Mouse (Mus musculus): ENCODE measurements around the gene Slc12a4. TPM values are rescaled to one million over a fixed set of nuclear protein-coding genes. Genes with fewer than 3 reads are reported as not detected.

The Slc12a4 gene
- polyA plus RNA-seq, 1 experiment from 2014 or later: 8.4 TPM

- ATAC-seq (ENCODE audit: low FRiP score) (no peak), DNase-seq (ENCODE audit: low spot score) (no peak)
- H3K4me1 ChIP-seq (replicated peaks; ENCODE audit: control insufficient read depth, insufficient read depth, low read length): no peaks in the 10 kb centered on the region
- H3K27ac ChIP-seq (ENCODE audit: low read depth, low read length): no peak overlapping the region
- 90% methylated on average over 11 of the region's 11 CpGs for WGBS
- H3K4me2 ChIP-seq (replicated peaks; ENCODE audit: low read depth, low read length): no peak overlapping the region
- no peaks in the 10 kb centered on the region for H3K36me3 ChIP-seq (ENCODE audit: control insufficient read depth, insufficient read depth, low read length)
- no peak overlapping the region for H3K9ac ChIP-seq (ENCODE audit: low read depth, low read length)
- H3K4me3 ChIP-seq (ENCODE audit: low read depth, low read length): no peak overlapping the region
- no peaks in the 10 kb centered on the region for H3K9me3 ChIP-seq (ENCODE audit: control insufficient read depth, low read length)
- H3K27me3 ChIP-seq (ENCODE audit: control insufficient read depth, insufficient read depth, low read length): no peaks in the 10 kb centered on the region
Measured at GRCm38 (mm10) chr8:105932525-105932924, 33.4 kb downstream of the Slc12a4 start.

GRCm38 (mm10) chr8:105931271-105931670 lies 34.6 kb downstream of the Slc12a4 start:
- WGBS: 96% methylated on average over 3 of the region's 3 CpGs

GRCm38 (mm10) chr8:105930602-105931001 lies 35.3 kb downstream of the Slc12a4 start:
- Histone ChIP-seq H3K9me3 (ENCODE audit: control insufficient read depth, low read length) (no peaks in the 10 kb centered on the region), H3K4me1 (replicated peaks; ENCODE audit: control insufficient read depth, insufficient read depth, low read length) (no peaks in the 10 kb centered on the region), H3K36me3 (ENCODE audit: control insufficient read depth, insufficient read depth, low read length) (no peaks in the 10 kb centered on the region), H3K9ac (ENCODE audit: low read depth, low read length) (peak overlapping the region; percentile 59), H3K4me2 (replicated peaks; ENCODE audit: low read depth, low read length) (no peak overlapping the region), H3K27me3 (ENCODE audit: control insufficient read depth, insufficient read depth, low read length) (no peaks in the 10 kb centered on the region), H3K4me3 (ENCODE audit: low read depth, low read length) (no peak overlapping the region), H3K27ac (ENCODE audit: low read depth, low read length) (peak overlapping the region; percentile 37)
- DNase-seq (ENCODE audit: low spot score) (peak; percentile 91), ATAC-seq (ENCODE audit: low FRiP score) (peak; percentile 75)
- WGBS: 19% methylated on average over 8 of the region's 8 CpGs

More at GRCm38 (mm10) chr8:105931271-105931670, 34.6 kb downstream of the Slc12a4 start:
- no peak overlapping the region for H3K9ac ChIP-seq (ENCODE audit: low read depth, low read length)
- DNase-seq (ENCODE audit: low spot score): no peak
- no peaks in the 10 kb centered on the region for H3K27me3 ChIP-seq (ENCODE audit: control insufficient read depth, insufficient read depth, low read length)
- H3K4me3 ChIP-seq (ENCODE audit: low read depth, low read length): no peak overlapping the region
- no peaks in the 10 kb centered on the region for H3K36me3 ChIP-seq (ENCODE audit: control insufficient read depth, insufficient read depth, low read length)
- no peak overlapping the region for H3K4me2 ChIP-seq (replicated peaks; ENCODE audit: low read depth, low read length)
- ATAC-seq (ENCODE audit: low FRiP score): no peak
- no peak overlapping the region for H3K27ac ChIP-seq (ENCODE audit: low read depth, low read length)
- H3K9me3 ChIP-seq (ENCODE audit: control insufficient read depth, low read length): no peaks in the 10 kb centered on the region
- no peaks in the 10 kb centered on the region for H3K4me1 ChIP-seq (replicated peaks; ENCODE audit: control insufficient read depth, insufficient read depth, low read length)

GRCm38 (mm10) chr8:105925123-105925522 lies 40.8 kb downstream of the Slc12a4 start:
- DNase-seq (ENCODE audit: low spot score): no peak
- Histone ChIP-seq H3K9ac (ENCODE audit: low read depth, low read length) (no peak overlapping the region), H3K27me3 (ENCODE audit: control insufficient read depth, insufficient read depth, low read length) (no peaks in the 10 kb centered on the region), H3K27ac (ENCODE audit: low read depth, low read length) (no peak overlapping the region), H3K4me3 (ENCODE audit: low read depth, low read length) (no peak overlapping the region), H3K9me3 (ENCODE audit: control insufficient read depth, low read length) (no peaks in the 10 kb centered on the region), H3K4me2 (replicated peaks; ENCODE audit: low read depth, low read length) (no peak overlapping the region), H3K36me3 (ENCODE audit: control insufficient read depth, insufficient read depth, low read length) (no peaks in the 10 kb centered on the region), H3K4me1 (replicated peaks; ENCODE audit: control insufficient read depth, insufficient read depth, low read length) (no peaks in the 10 kb centered on the region)
- no peak for ATAC-seq (ENCODE audit: low FRiP score)
- WGBS: 73% methylated on average over 3 of the region's 3 CpGs

GRCm38 (mm10) chr8:105919390-105919789 lies 46.5 kb downstream of the Slc12a4 start:
- Histone ChIP-seq H3K27ac (ENCODE audit: low read depth, low read length) (no peak overlapping the region), H3K36me3 (ENCODE audit: control insufficient read depth, insufficient read depth, low read length) (no peaks in the 10 kb centered on the region), H3K4me1 (replicated peaks; ENCODE audit: control insufficient read depth, insufficient read depth, low read length) (no peaks in the 10 kb centered on the region), H3K4me2 (replicated peaks; ENCODE audit: low read depth, low read length) (no peak overlapping the region), H3K4me3 (ENCODE audit: low read depth, low read length) (no peak overlapping the region), H3K9ac (ENCODE audit: low read depth, low read length) (no peak overlapping the region), H3K9me3 (ENCODE audit: control insufficient read depth, low read length) (no peaks in the 10 kb centered on the region), H3K27me3 (ENCODE audit: control insufficient read depth, insufficient read depth, low read length) (no peaks in the 10 kb centered on the region)
- ATAC-seq (ENCODE audit: low FRiP score): no peak
- DNase-seq (ENCODE audit: low spot score): no peak
- WGBS: 88% methylated on average over 3 of the region's 3 CpGs

GRCm38 (mm10) chr8:105900941-105901616 lies 64.8 kb downstream of the Slc12a4 start:
- Histone ChIP-seq H3K27ac (ENCODE audit: low read depth, low read length) (peak overlapping the region; percentile 79), H3K4me3 (ENCODE audit: low read depth, low read length) (peak overlapping the region; percentile 92), H3K4me2 (replicated peaks; ENCODE audit: low read depth, low read length) (peak overlapping the region; percentile 80), H3K36me3 (ENCODE audit: control insufficient read depth, insufficient read depth, low read length) (no peaks in the 10 kb centered on the region), H3K4me1 (replicated peaks; ENCODE audit: control insufficient read depth, insufficient read depth, low read length) (no peaks in the 10 kb centered on the region), H3K9ac (ENCODE audit: low read depth, low read length) (peak overlapping the region; percentile 95), H3K9me3 (ENCODE audit: control insufficient read depth, low read length) (no peaks in the 10 kb centered on the region), H3K27me3 (ENCODE audit: control insufficient read depth, insufficient read depth, low read length) (no peaks in the 10 kb centered on the region)
- DNase-seq (ENCODE audit: low spot score) (no peak), ATAC-seq (ENCODE audit: low FRiP score) (0 out of 2 replicates have a peak, but pooled peaks have one; percentile 6)
- 43% methylated on average over 16 of the region's 16 CpGs for WGBS

GRCm38 (mm10) chr8:105900180-105900940 lies 65.5 kb downstream of the Slc12a4 start, which contains the start of gene Pskh1:
TSS of gene Pskh1 (plus strand) at chr8:105900441.
- Histone ChIP-seq H3K9me3 (ENCODE audit: control insufficient read depth, low read length) (no peaks in the 10 kb centered on the region), H3K4me1 (replicated peaks; ENCODE audit: control insufficient read depth, insufficient read depth, low read length) (no peaks in the 10 kb centered on the region), H3K36me3 (ENCODE audit: control insufficient read depth, insufficient read depth, low read length) (no peaks in the 10 kb centered on the region), H3K27me3 (ENCODE audit: control insufficient read depth, insufficient read depth, low read length) (no peaks in the 10 kb centered on the region), H3K9ac (ENCODE audit: low read depth, low read length) (peak within 1 kb of the TSS; percentile 95), H3K4me3 (ENCODE audit: low read depth, low read length) (peak within 1 kb of the TSS; percentile 92), H3K27ac (ENCODE audit: low read depth, low read length) (peak within 1 kb of the TSS; percentile 79), H3K4me2 (replicated peaks; ENCODE audit: low read depth, low read length) (peak within 1 kb of the TSS; percentile 80)
- ATAC-seq (ENCODE audit: low FRiP score) (peak; percentile 97), DNase-seq (ENCODE audit: low spot score) (peak; percentile 96)
- WGBS: under 1% methylated on average over 67 of the region's 68 CpGs

- no peak overlapping the region for H3K9ac ChIP-seq (ENCODE audit: low read depth, low read length)
- H3K27me3 ChIP-seq (ENCODE audit: control insufficient read depth, insufficient read depth, low read length): no peaks in the 10 kb centered on the region
- peaks cover 3% of the 10 kb centered on the region; the same call in 1 of the 2 replicates for H3K4me1 ChIP-seq (replicated peaks; ENCODE audit: control insufficient read depth, insufficient read depth, low read length)
- no peak overlapping the region for H3K27ac ChIP-seq (ENCODE audit: low read depth, low read length)
- DNase-seq (ENCODE audit: low spot score) (no peak), ATAC-seq (ENCODE audit: low FRiP score) (no peak)
- H3K9me3 ChIP-seq (ENCODE audit: control insufficient read depth, low read length): no peaks in the 10 kb centered on the region
- WGBS: 88% methylated on average over 9 of the region's 9 CpGs
- H3K4me2 ChIP-seq (replicated peaks; ENCODE audit: low read depth, low read length): no peak overlapping the region
- no peaks in the 10 kb centered on the region for H3K36me3 ChIP-seq (ENCODE audit: control insufficient read depth, insufficient read depth, low read length)
- H3K4me3 ChIP-seq (ENCODE audit: low read depth, low read length): no peak overlapping the region
Measured at GRCm38 (mm10) chr8:105897801-105898480, 68.0 kb downstream of the Slc12a4 start.
